Mouse (Mus musculus): ENCODE data around the gene Pard3b.

- TF ChIP-seq POLR2A (IDR thresholded peaks at IDR 0.05; ENCODE audit: extremely low read depth, insufficient read depth, low read length) (no peak), CTCF (IDR thresholded peaks at IDR 0.05; ENCODE audit: low read depth, low read length) (no peak)
Observed at GRCm38 (mm10) chr1:62055280-62055679, 416.7 kb downstream of the Pard3b start.

Data from liver, adult 2 months (tissue).